Mouse (Mus musculus): Measurements from ENCODE around the gene Lect2.

The Lect2 gene

GRCm38 (mm10) chr13:56548401-56548800 is at the start of gene Lect2:
Lect2 (minus strand) TSS chr13:56548502.
- no peak for DNase-seq

DNA sequence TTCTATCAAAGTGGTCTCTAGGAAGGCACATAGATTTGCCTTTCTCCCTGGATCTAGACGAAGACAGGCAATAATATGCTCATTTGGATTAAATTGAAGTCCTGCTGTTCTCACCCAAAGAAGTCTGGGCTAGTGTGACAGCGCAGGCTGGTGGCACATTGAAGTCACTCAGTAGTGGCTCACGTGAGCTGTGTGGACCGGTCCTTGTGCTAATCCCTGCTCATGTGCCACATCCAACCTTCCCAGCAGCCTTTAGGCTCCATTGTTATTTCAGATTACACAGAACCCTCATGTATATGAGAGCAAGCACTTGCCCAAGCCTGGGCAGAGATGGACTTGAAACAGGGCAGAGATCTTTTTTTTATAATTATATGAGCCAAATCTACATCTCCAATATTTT is 49.0 kb upstream of the Lect2 start:
- DNase-seq, result no peak

- DNase-seq, result no peak
Observed at GRCm38 (mm10) chr13:56595246-56595645, 46.9 kb upstream of the Lect2 start.

- no peak for DNase-seq
Observed at GRCm38 (mm10) chr13:56593961-56594391, 45.7 kb upstream of the Lect2 start.

GRCm38 (mm10) chr13:56593196-56593595 is 44.9 kb upstream of the Lect2 start:
- no peak for DNase-seq

- DNase-seq, result no peak
Observed at GRCm38 (mm10) chr13:56591939-56592338, 43.6 kb upstream of the Lect2 start.

DNA sequence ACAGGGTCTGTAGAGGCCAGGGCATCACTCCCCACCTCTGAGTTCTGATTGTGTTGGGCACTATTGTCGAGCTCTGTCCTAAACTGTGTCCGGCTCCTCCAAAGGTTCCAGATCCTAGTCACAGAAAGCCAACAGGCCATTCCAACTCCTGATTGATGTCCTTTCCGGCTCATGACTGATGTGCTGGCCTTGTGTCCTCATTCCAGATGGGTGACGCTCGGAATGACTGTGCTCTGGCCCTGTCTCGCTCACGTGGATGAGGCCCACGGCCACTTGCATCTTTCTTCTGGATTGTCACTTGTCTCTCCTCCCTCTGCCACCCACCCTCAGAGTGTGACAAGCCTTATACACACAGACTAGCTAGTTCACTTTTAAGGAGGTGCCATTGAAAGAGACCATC is 42.9 kb upstream of the Lect2 start:
- no peak for DNase-seq

DNA sequence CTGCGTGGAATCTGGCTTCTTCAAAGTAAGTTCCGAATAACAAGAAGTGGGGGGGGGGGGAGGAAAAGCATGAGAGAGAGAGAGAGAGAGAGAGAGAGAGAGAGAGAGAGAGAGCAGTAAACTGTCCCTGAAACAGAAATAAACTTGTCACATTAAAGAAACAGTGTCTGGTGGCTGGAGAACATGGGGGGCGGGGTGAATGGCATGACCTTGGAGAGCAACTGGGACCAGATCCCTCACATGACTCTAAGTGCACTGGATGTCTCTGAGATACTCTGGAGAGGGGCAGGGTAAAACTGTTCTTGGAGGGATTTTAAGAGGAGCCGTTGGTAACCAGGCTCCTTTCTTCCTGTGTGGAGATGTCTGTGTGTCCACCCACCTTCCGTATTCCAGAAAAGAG is 41.9 kb upstream of the Lect2 start:
- DNase-seq, result no peak

GRCm38 (mm10) chr13:56588454-56589117 is 40.3 kb upstream of the Lect2 start:
- DNase-seq, result no peak

- no peak for DNase-seq
Observed at GRCm38 (mm10) chr13:56586046-56586445, 37.7 kb upstream of the Lect2 start.

DNA sequence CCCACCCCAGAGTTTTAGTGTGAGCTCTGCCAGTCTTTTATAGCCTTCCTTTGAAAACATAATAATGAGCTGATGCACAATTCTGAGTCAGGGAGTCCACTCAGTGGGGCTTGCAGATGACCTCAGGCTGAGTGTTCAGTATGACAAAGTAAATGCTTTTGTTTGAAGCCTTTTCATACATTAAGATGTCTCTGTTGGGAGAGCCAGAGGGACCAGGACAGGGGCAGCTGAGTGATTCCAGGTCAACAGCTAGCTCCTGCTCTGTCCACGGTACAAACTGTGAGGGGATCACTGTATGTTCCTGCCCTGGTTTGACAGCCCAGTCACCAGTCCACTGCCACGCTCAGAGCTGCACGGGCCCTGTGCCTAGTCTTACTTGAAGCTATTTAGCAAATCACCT is 34.4 kb upstream of the Lect2 start:
- DNase-seq, result no peak

DNA sequence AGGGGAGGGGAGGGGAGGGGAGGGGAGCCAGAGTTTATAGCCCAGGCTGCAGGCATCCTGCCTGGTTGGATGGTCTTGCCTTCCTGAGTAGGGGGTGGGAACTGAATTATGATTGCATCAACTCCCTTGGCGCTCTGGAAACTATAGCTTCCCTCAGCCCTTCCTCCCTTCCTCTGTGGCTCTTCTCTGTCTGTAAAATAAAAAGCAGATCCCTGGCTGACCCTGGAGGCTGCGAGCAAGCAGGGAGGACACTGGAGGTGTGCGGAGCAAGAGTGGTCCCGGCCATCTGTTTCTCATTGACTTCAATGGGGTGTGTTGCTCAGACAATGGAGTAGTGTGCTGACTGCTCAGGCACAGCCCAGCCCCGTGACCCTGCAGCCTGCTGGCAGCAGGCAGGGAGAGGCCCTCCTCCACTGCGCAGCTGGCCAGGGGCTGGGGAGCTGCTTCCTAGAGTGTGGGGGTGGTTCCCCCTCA is 33.7 kb upstream of the Lect2 start:
- DNase-seq, result no peak

GRCm38 (mm10) chr13:56581512-56581911 is 33.2 kb upstream of the Lect2 start:
- no peak for DNase-seq

DNA sequence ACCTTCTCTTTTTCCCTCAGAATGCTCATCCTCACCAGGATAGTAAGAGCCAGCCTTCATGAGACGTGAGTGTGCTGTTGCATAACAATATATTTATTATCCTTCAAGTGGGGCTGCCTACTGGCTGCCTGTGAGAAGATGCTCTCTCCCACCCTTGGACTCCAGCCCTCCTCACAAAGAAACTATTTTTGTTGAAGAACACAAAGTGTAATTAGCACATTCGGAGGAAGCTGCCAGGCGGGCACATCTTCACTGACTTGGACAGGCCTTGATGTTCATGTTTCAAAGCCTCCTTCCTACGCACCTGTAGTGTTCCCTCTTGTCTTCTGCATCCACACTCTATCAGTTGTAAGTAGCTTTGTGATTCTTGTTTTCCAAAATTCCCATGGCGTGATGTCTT is 32.1 kb upstream of the Lect2 start:
- no peak for DNase-seq

- no peak for DNase-seq
Observed at GRCm38 (mm10) chr13:56578097-56578496, 29.8 kb upstream of the Lect2 start.

- peak; percentile 44 to 70 for DNase-seq
Observed at GRCm38 (mm10) chr13:56575701-56576321, 27.5 kb upstream of the Lect2 start.

DNA sequence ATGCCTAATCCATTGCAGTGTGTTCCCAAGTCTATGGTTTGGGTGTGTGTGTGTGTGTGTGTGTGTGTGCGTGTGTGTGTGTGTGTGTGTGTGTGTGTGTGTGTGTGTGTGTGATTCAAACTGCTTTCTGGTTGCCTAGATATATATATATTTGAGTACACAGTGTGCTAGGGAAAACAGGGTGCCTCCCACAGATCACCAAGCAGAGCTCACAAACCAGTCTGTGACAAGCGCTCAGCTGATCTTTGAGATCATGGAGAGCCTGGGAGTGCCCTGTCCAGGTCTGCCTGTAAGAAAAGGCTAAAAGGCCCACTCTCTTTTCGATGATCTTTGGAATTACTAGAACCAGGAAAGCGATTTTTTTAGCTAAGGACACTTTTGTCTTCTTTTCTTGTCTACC is 26.8 kb upstream of the Lect2 start:
- no peak for DNase-seq

- no peak for DNase-seq
Observed at GRCm38 (mm10) chr13:56571645-56572044, 23.3 kb upstream of the Lect2 start.

DNA sequence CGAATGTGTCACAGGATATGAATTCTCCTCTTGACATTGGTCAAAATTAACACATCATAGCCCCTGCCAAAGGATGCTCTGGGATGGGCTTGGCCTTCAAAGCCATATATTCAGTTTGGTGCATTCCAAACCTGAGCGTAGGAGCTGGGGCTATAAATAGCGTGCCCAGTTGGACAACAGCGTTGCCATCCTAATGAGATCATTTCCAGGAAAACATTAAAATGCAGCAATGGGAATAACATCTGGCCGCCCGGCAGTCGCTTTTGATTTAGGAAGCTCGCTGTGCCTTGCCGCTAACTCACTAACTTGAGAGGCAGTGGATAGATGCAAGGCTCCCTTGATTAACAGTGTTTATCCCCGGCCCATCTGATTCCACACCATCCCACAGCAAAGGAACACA is 18.0 kb upstream of the Lect2 start:
- no peak for DNase-seq

GRCm38 (mm10) chr13:56563075-56563474 is 14.8 kb upstream of the Lect2 start:
- peak in 1 of 2 experiments; percentile 28 for DNase-seq

- no peak for DNase-seq
Observed at GRCm38 (mm10) chr13:56561129-56561528, 12.8 kb upstream of the Lect2 start.

- DNase-seq, result no peak
Observed at GRCm38 (mm10) chr13:56559841-56560370, 11.6 kb upstream of the Lect2 start.

DNA sequence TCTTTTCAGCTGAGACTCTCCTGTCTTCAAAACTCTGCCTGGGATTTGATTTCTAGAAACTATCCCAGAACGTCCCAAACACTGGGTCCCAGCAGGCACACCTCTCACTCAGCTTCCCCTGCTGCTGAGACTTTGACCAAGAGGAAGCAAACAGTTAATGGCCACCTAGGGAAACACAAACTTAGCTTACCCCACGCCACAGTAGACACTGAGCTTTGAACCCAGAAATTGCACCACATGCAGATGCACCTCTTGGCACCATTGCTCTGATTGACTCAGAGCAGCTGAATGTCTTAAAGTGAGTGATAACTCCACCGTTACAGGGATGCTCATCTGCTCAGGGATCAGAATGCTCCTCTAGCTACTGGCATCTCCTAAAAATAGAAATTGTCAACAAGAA is 10.5 kb upstream of the Lect2 start:
- DNase-seq, result no peak

DNA sequence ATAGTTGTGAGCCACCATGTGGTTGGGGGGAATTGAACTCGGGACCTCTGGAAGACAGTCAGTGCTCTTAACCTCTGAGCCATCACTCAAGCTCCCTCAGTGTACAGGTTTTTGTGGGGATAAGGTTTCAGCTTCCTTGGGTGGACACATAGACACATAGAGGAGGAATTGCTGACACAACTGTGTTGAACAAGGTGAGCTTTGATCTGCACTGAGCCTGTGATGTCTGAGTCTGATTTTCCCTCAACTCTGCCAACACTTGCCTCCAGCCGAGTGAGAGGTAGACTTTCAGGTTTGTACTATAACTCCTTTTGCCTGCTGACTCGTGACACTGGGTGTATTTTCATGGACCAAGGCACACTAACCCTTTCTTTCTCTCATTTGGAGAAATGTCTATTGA is 8.4 kb upstream of the Lect2 start:
- no peak for DNase-seq

Data from spleen, adult 18-20 months (tissue).